Mouse (Mus musculus) midbrain, embryonic 10.5 days (tissue): ENCODE measurements at regions not wholly inside any gene's neighbourhood (a gene's known extent, or its start where the extent isn't known, plus 50 kb on each side); places are given as distances from the start of the nearest gene placed in this dataset.

Experiments
- DNase-seq: peaks from one replicate; pipeline ENCODE4 v3.0.0-alpha.2; 2017; ENCODE audit warnings: low spot score
- H3K27ac ChIP-seq: fragments of 300-500 bp; sonication (generic); replicated peaks from 2 replicates; pipeline ENCODE4 v1.5.1; 2016; ENCODE audit warnings: mild to moderate bottlenecking
- H3K27me3 ChIP-seq: fragments of 300-500 bp; sonication (generic); 2 replicates; pipeline ENCODE4 v1.6.1; 2016; ENCODE audit warnings: low read depth, mild to moderate bottlenecking; ENCODE audit not compliant: poor library complexity, severe bottlenecking
- H3K36me3 ChIP-seq: fragments of 300-500 bp; sonication (generic); 2 replicates; pipeline ENCODE4 v1.6.1; 2016; ENCODE audit warnings: mild to moderate bottlenecking, moderate library complexity
- H3K4me1 ChIP-seq: fragments of 300-500 bp; sonication (generic); 2 replicates; pipeline ENCODE4 v1.6.1; 2016
- H3K4me3 ChIP-seq: fragments of 300-500 bp; sonication (generic); 2 replicates; pipeline ENCODE4 v1.5.1; 2016; ENCODE audit warnings: mild to moderate bottlenecking, moderate library complexity
- H3K9me3 ChIP-seq: fragments of 300-500 bp; sonication (generic); replicated peaks from 2 replicates; pipeline ENCODE4 v1.6.1; 2016; ENCODE audit warnings: mild to moderate bottlenecking
- WGBS: fragments of 180-500 bp; shearing (Covaris S2); methylation state at CpG from one replicate; pipeline ENCODE4 v1.1.7; 2016; 5-methylcytosine and 5-hydroxymethylcytosine counted together

DNA sequence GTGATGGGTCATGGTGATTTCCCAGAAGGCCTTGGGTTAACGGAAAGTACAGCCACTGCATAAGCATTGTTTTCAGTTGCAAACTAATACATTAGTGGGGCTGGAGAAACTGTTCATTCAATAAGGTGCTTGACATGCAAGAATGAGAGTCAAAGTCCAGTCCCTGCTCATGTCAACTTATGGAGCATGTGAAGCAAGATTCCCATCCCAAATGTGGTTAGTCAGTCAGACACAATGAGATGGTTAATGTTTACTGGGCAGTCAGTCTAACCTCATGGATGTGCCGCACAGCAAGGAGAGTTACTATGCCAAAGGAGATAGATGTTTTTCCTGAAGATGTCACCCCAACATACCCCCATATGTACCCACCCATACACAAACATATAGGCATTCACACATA is 993.8 kb upstream of the Jmjd1c start:
- H3K27me3 ChIP-seq = no peaks in the 10 kb centered on the region
- no peaks in the 10 kb centered on the region for H3K36me3 ChIP-seq
- no peak overlapping the region for H3K4me3 ChIP-seq
- WGBS = 97% methylated on average over 2 of the region's 2 CpGs
- no peaks in the 10 kb centered on the region for H3K9me3 ChIP-seq
- no peak overlapping the region for H3K27ac ChIP-seq
- no peak for DNase-seq
- no peaks in the 10 kb centered on the region for H3K4me1 ChIP-seq

DNA sequence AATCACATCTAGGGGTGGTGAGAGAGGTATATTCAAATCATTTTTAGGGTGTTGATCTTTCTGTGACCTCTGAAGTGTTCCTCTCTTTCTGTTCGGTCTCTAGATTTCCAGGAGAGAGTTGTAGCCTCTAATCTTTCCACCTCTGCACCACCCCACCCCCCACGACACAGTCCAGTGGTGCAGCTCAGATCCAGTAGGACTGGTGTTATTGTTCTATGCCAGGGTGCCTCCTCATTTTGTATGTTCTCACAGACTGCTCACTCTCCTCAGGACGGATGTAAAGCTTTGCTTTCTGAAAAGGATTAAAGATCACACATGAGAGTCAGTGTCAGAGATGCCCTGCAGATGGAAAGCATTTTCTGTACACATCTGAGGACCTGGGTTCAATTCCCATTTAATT is 964.6 kb upstream of the Jmjd1c start:
- no peaks in the 10 kb centered on the region for H3K36me3 ChIP-seq
- WGBS = 62% methylated on average over 3 of the region's 3 CpGs
- H3K27ac ChIP-seq = no peak overlapping the region
- no peaks in the 10 kb centered on the region for H3K4me1 ChIP-seq
- no peak for DNase-seq
- H3K4me3 ChIP-seq = no peak overlapping the region
- H3K9me3 ChIP-seq = no peaks in the 10 kb centered on the region
- H3K27me3 ChIP-seq = no peaks in the 10 kb centered on the region

DNA sequence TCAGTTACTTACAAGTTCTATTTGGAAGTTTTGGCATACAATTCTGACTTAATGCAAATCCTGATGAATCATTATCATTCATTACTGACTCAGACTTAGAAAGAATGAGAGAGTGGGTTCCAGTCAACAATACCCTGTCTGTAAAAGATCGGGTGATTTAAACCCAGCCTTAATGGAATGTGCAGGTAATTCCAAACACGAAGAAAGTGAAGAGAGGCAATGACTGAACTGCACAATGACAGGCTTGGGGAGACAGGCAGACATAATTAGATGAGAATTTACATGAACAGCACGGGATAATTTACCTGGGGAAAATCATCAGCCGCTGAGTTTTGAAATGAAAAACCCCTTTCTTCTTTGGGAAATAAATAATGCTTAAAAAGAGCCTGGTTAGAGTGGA is 963.9 kb upstream of the Jmjd1c start:
- no peak overlapping the region for H3K27ac ChIP-seq
- H3K4me3 ChIP-seq = no peak overlapping the region
- H3K4me1 ChIP-seq = no peaks in the 10 kb centered on the region
- H3K36me3 ChIP-seq = no peaks in the 10 kb centered on the region
- 82% methylated on average over 4 of the region's 4 CpGs for WGBS
- H3K27me3 ChIP-seq = no peaks in the 10 kb centered on the region
- no peaks in the 10 kb centered on the region for H3K9me3 ChIP-seq
- DNase-seq = no peak

DNA sequence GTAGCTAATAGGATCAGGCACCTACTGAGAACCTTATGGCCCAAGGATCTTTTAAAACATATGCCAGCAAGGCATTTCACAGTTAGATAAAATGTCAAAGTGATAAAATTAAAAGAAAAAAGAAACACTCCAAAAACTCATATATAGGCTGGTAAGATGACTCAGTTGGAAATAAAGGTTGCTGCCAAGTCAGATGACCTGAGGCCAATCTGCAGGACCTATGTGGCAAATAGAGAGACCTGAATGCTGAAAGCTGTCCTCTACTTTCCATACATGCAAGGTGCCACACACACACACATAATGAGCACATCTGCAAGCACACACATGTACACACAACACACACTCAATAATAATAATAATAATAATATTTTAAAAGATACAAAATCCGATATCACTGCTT is 953.5 kb upstream of the Jmjd1c start:
- no peaks in the 10 kb centered on the region for H3K27me3 ChIP-seq
- no peaks in the 10 kb centered on the region for H3K4me1 ChIP-seq
- no peak overlapping the region for H3K4me3 ChIP-seq
- H3K9me3 ChIP-seq = no peaks in the 10 kb centered on the region
- WGBS = 95% methylated on average over 1 of the region's 1 CpGs
- no peak for DNase-seq
- H3K27ac ChIP-seq = no peak overlapping the region
- H3K36me3 ChIP-seq = no peaks in the 10 kb centered on the region

DNA sequence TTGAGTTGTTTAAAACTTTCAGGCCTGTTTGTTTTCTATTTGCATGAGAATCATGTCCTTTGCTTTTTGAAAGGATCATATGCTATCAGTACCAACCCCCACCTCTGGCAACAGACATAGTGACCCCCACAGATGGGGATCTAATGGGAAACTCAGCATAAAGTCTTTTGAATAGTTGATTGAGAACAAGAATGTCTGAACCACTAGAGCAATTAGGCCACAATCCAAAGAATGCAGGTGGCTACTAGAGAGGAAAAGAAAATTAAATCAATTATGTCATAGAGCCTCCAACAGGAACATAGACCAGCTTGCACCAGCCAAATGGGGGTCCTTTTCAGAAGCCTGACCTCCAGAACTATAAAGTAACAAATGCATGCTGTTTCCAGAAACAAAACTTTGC is 953.0 kb upstream of the Jmjd1c start:
- Histone ChIP-seq H3K4me3 (no peak overlapping the region), H3K36me3 (no peaks in the 10 kb centered on the region), H3K27me3 (no peaks in the 10 kb centered on the region), H3K9me3 (no peaks in the 10 kb centered on the region), H3K27ac (no peak overlapping the region), H3K4me1 (no peaks in the 10 kb centered on the region)
- no peak for DNase-seq

DNA sequence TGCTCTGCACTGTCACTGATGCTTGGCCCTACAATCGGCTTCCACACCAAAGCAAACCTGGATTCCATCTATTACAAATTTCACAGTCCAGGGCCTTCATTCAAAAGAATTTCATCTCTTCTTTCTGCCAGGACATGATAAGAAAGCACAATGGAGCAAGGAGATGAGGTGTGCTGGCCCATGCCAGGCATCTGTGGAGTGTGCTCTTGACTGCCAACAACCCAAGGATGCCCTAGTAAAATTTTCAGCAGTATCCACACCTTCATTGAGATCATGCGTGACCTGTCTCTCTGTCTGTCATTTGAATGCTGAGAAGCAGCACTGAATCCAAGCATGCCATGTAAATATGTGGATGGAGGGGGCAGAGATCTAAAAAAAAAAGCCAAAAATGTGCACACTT is 945.0 kb upstream of the Jmjd1c start:
- Histone ChIP-seq H3K27me3 (no peaks in the 10 kb centered on the region), H3K4me1 (no peaks in the 10 kb centered on the region), H3K27ac (no peak overlapping the region), H3K4me3 (no peak overlapping the region), H3K36me3 (no peaks in the 10 kb centered on the region), H3K9me3 (no peaks in the 10 kb centered on the region)
- WGBS = 88% methylated on average over 2 of the region's 2 CpGs
- DNase-seq = no peak

DNA sequence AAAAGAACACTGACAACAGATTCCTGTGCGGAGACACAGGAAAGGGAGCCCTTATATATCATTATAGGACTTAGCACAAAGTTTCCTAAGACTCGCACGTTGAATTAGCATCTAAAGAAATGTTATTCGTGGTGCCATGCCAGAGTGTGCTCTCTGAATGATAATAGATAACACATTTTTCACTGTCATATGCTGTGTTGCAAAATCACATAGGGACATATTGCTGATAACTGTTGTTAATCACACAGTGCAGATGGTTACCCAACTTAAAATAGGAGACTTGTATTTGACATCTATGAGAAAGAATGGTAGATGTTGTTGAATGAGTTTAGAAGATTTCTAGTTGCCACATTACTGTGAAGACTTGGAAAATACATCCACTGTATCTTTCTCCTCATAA is 943.1 kb upstream of the Jmjd1c start:
- no peaks in the 10 kb centered on the region for H3K27me3 ChIP-seq
- H3K4me1 ChIP-seq = no peaks in the 10 kb centered on the region
- H3K27ac ChIP-seq = no peak overlapping the region
- H3K4me3 ChIP-seq = no peak overlapping the region
- 93% methylated on average over 4 of the region's 4 CpGs for WGBS
- no peaks in the 10 kb centered on the region for H3K36me3 ChIP-seq
- no peaks in the 10 kb centered on the region for H3K9me3 ChIP-seq
- DNase-seq = no peak

DNA sequence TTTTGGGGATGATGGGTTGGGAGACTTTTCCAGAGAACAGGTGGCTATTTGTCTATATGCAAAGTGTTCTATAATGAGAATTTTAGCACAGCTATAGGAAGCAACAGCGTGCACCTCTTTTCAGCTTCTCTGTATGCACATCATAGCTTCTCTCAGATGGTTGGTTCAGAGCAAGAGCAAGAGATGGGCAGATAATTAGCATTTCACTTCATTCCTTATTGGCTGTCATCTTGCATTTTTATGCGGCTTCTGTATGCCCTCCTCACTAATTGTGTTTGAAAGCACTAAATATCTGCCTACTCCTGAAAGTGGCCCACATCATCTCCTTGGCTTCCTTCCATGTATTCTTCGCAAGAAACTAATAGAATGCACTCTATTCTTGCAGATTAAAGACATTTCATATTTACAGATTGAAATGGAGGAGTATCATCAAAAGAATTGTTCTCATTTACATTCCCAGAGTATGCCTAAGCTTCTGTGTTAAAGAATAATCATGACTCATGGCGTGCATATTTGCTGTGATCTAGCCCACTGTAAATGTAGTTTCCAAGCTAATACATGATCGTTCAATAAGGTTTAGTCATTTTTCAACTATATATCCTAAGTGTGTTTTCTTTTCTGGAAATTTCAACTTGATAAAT is 934.9 kb upstream of the Jmjd1c start:
- no peaks in the 10 kb centered on the region for H3K4me1 ChIP-seq
- DNase-seq = no peak
- WGBS = 91% methylated on average over 5 of the region's 5 CpGs

DNA sequence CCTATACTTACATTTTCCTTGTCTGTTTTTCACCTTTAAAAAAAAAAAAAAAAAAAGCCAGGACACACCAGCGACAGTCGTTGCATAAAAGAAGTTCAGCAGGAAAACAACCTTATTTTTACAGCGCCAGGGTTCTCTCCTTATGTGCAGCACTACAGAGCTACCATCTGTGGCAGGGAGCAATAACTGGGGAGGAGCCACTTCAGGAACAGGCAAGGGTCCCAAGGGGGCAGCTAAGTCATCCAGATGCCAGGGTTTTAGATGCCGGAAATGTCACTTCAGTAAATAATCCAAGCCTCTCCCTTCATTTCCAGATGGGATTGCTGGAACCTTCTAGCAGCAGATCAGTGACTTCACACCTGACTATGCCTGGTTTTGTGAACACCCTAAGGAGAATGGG is 923.1 kb upstream of the Jmjd1c start:
- DNase-seq = no peak
- WGBS = 85% methylated on average over 4 of the region's 4 CpGs
- Histone ChIP-seq H3K4me1 (no peaks in the 10 kb centered on the region), H3K36me3 (no peaks in the 10 kb centered on the region), H3K27me3 (no peaks in the 10 kb centered on the region), H3K27ac (no peak overlapping the region), H3K9me3 (no peaks in the 10 kb centered on the region), H3K4me3 (no peak overlapping the region)

More for the DNA sequence above, 934.9 kb upstream of the Jmjd1c start:
- no peak overlapping the region for H3K4me3 ChIP-seq
- no peak overlapping the region for H3K27ac ChIP-seq
- no peaks in the 10 kb centered on the region for H3K27me3 ChIP-seq
- H3K36me3 ChIP-seq = no peaks in the 10 kb centered on the region
- no peaks in the 10 kb centered on the region for H3K9me3 ChIP-seq

DNA sequence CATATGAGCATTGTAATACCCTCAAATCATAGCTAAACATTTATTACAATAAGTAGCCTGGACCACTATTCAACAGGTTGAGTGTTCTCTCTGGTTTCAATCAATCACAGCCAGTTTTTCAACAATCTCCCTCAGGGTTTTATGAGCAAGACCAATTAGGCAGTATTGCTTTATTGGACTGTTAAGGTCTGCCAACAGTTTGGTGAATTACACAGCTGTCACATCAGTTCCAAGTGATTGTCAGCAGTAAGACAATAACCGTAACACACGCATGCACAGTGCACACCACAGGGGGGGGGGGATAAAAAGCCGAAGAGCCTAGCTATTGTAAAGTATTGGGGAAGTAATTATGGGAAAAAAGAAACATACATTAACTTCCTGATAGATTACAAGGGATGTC is 918.6 kb upstream of the Jmjd1c start:
- H3K9me3 ChIP-seq = no peaks in the 10 kb centered on the region
- no peaks in the 10 kb centered on the region for H3K36me3 ChIP-seq
- no peaks in the 10 kb centered on the region for H3K27me3 ChIP-seq
- H3K4me1 ChIP-seq = no peaks in the 10 kb centered on the region
- WGBS = 83% methylated on average over 3 of the region's 3 CpGs
- no peak overlapping the region for H3K27ac ChIP-seq
- no peak overlapping the region for H3K4me3 ChIP-seq
- no peak for DNase-seq

DNA sequence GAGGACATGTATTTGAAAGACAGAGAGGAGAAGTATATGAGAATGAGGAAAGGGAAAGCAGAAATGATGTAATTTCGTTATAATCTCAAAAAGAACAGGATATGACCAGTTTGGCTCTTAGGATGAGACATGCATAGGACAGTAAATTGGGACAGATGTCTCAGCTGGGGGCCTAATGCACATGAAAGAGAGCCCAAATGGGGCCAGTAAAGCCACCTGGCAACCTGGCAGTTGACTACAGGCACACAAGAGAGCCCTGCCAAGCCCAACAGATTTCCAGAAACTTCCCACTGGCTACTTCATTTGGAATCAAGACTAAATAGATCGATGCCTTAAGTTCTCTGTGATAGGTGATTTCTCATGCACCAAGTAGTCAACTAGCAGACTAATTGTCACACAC is 914.7 kb upstream of the Jmjd1c start:
- Histone ChIP-seq H3K27me3 (no peaks in the 10 kb centered on the region), H3K4me1 (no peaks in the 10 kb centered on the region), H3K9me3 (no peaks in the 10 kb centered on the region), H3K27ac (no peak overlapping the region), H3K4me3 (no peak overlapping the region), H3K36me3 (no peaks in the 10 kb centered on the region)
- DNase-seq = no peak
- whole genome bisulfite sequencing = 87% methylated on average over 2 of the region's 2 CpGs

DNA sequence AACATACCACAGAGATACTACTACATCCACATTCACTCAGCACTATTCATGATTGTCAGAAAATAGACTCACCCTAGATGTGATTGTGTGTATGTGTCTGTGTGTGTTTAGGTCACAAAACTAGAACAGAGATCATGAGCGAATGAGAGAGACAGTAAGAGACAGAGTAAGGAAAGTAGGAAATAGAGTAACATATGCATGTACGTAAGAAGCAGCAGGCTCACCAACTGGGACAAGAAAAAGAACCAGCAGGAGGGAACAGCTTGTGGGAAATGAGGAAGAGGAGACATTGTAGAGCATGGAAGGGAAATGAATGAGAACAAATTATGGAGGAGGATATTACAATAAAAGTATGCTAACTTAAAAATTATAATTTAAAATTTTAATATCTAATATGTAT is 912.9 kb upstream of the Jmjd1c start:
- Histone ChIP-seq H3K4me3 (no peak overlapping the region), H3K27me3 (no peaks in the 10 kb centered on the region), H3K9me3 (no peaks in the 10 kb centered on the region), H3K36me3 (no peaks in the 10 kb centered on the region), H3K4me1 (no peaks in the 10 kb centered on the region), H3K27ac (no peak overlapping the region)
- DNase-seq = no peak
- 91% methylated on average over 2 of the region's 2 CpGs for WGBS

DNA sequence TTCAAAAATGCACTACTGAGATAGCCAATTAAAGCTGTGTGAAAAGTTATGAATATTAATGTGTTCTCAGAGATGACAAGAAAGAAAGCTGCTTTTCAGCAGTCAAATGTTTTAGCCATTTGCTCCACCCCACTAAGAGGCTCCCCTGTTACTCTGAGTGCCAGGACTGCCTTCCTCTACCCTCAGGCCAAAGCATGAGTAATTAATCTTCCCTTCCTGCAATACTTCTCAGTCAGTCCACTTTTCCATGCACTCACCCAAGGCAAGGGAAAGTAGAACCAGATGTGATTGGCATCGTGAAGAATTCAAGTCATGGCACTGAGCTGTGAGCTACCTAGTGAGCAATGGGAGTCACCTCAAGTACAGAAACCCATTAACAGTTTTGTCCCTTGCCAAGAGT is 908.9 kb upstream of the Jmjd1c start:
- no peak overlapping the region for H3K4me3 ChIP-seq
- H3K36me3 ChIP-seq = no peaks in the 10 kb centered on the region
- H3K4me1 ChIP-seq = no peaks in the 10 kb centered on the region
- H3K9me3 ChIP-seq = no peaks in the 10 kb centered on the region
- H3K27ac ChIP-seq = no peak overlapping the region
- 83% methylated on average over 1 of the region's 1 CpGs for WGBS
- no peaks in the 10 kb centered on the region for H3K27me3 ChIP-seq
- no peak for DNase-seq

DNA sequence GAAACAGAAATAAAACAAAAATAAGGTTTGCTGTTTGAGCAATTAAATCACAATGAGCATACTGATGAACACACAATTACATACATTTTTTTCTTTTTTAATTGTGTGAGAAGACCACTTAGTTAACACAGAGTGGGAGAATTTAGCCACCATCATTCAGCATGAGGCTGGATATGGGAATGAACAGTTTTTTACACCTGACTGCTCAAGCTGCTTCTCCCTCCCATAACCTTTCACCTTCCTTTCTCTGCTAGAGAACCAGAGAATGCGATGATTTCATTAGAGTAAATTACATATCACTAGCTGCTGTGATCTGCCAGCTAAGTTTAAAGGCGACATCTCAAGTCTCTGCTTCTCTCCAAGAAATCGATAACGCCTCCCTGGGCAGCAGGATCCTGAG is 894.8 kb upstream of the Jmjd1c start:
- no peak overlapping the region for H3K4me3 ChIP-seq
- DNase-seq = no peak
- WGBS = 44% methylated on average over 4 of the region's 4 CpGs
- no peaks in the 10 kb centered on the region for H3K36me3 ChIP-seq
- H3K27me3 ChIP-seq = no peaks in the 10 kb centered on the region
- H3K27ac ChIP-seq = no peak overlapping the region
- H3K9me3 ChIP-seq = no peaks in the 10 kb centered on the region
- H3K4me1 ChIP-seq = peaks cover 4% of the 10 kb centered on the region; the same call in 1 of the 2 replicates
